Mouse (Mus musculus): ENCODE measurements around the gene Hes5.

Hes5 gene

DNA sequence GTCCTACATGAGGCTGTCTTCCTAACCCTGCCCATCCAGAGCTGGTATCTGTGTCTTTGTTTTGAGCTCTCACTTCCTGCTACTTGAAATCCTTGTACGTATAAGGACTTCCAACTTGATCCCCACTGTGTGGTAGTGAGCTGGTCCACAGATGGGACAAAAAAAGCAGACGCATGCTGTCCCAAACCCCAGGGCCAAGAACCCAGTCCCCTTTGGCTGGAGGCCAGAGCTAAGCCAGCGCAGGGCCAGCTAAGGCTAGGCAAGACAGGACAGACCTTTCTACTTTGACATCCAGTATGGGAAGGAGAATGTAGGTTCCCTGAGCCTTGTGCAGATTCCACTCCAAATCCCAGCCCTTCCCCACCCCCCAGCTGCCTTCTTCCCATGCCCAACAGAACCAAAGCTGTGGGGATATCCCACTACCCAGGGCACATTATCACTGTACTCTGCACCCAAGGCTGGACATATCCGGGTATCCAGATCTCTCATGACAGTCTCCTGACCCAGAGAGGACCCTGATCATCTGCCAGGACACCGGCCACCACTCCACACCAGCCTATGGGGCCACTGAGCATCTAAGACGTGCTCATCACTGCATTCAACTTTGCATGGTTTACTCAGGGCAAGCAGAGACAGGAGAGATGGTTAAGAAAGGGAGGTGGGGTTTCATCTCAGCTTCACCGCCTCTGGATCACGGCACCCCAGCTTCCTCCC, 50.7 kb downstream of the Hes5 start:
- no peak for DNase-seq (ENCODE audit: low read depth, low spot score)

All from ZHBTc4 (cell line).